Mouse (Mus musculus) hindbrain, embryonic 16.5 days (tissue): ENCODE results near the gene Col6a2. TPM values are rescaled to one million over a fixed set of nuclear protein-coding genes. Genes with fewer than 3 reads are reported as not detected.
A peak's percentile ranks its signal among the peaks of the same experiment; 100 is the strongest.

Experiments used
- ATAC-seq: fragments of 200-750 bp; cut with Nextera tagmentation; 2 replicates; pipeline ENCODE4 v1.8.0; 2017; ENCODE audit warnings: moderate TSS enrichment, moderate library complexity
- H3K27ac ChIP-seq: fragments of 300-500 bp; sonication (generic); 2 replicates; pipeline ENCODE4 v1.5.1; 2014; ENCODE audit warnings: low read depth, mild to moderate bottlenecking, control low read depth, low read length, moderate library complexity
- H3K27me3 ChIP-seq: fragments of 300-500 bp; sonication (generic); replicated peaks from 2 replicates; pipeline ENCODE4 v1.6.1; 2014; ENCODE audit warnings: low read length; ENCODE audit not compliant: control insufficient read depth, insufficient read depth
- H3K36me3 ChIP-seq: fragments of 300-500 bp; sonication (generic); 2 replicates; pipeline ENCODE4 v1.6.1; 2014; ENCODE audit warnings: mild to moderate bottlenecking, low read length, moderate library complexity, mixed read lengths; ENCODE audit not compliant: control insufficient read depth, insufficient read depth
- H3K4me1 ChIP-seq: fragments of 300-500 bp; sonication (generic); 2 replicates; pipeline ENCODE4 v1.6.1; 2014; ENCODE audit warnings: low read depth, low read length; ENCODE audit not compliant: control insufficient read depth, insufficient read depth
- H3K4me2 ChIP-seq: fragments of 300-500 bp; sonication (generic); 2 replicates; pipeline ENCODE4 v1.6.1; 2014; ENCODE audit warnings: mild to moderate bottlenecking, low read length, control low read depth, moderate library complexity
- H3K4me3 ChIP-seq: fragments of 300-500 bp; sonication (generic); 2 replicates; pipeline ENCODE4 v1.5.1; 2014; ENCODE audit warnings: mild to moderate bottlenecking, low read length, control low read depth, moderate library complexity
- H3K9ac ChIP-seq: fragments of 300-500 bp; sonication (generic); 2 replicates; pipeline ENCODE4 v1.6.1; 2014; ENCODE audit warnings: low read depth, mild to moderate bottlenecking, control low read depth, low read length, moderate library complexity
- H3K9me3 ChIP-seq: fragments of 300-500 bp; sonication (generic); 2 replicates; pipeline ENCODE4 v1.6.1; 2014; ENCODE audit warnings: mild to moderate bottlenecking, low read length, moderate library complexity; ENCODE audit not compliant: control insufficient read depth
- WGBS: fragments of 180-500 bp; shearing (Covaris S2); extraction: QIAGEN DNeasy Blood & Tissue Kit; methylation state at CpG from one replicate; pipeline ENCODE4 v1.1.7; 2014; 5-methylcytosine and 5-hydroxymethylcytosine counted together
- polyA plus RNA-seq: library from polyadenylated mRNA; unstranded; fragments of >200 nt; fragmentation: Nextera tagmentation; extraction: Ambion mirVana; gene quantifications from 2 replicates; pipeline ENCODE4 v1.2.1, GENCODE M21; 2015

Col6a2 gene
- polyA plus RNA-seq, 1 experiment from 2014 or later = 20.0 TPM

DNA sequence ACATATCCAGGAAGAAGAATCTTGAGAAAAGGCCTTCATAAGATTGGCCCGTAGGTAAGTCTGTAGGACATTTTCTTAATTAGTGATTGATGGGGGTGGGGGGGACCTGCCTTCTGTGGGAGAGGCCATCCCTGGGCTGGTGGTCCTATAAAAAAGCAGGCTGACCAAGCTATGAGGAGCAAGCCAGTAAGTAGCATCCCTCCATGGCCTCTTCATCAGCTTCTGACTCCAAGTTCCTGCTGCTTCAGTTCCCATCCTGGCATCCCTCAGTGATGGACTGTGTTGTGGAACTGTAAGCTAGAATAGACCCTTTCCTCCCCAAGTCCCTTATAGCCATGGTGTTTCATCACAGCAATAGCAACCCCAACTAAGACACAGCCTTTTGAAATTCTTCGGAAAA, 16.5 kb upstream of the Col6a2 start:
- no peak overlapping the region for H3K4me3 ChIP-seq
- H3K4me1 ChIP-seq = no peaks in the 10 kb centered on the region
- H3K27me3 ChIP-seq = no peaks in the 10 kb centered on the region
- H3K4me2 ChIP-seq = no peak overlapping the region
- no peaks in the 10 kb centered on the region for H3K36me3 ChIP-seq
- ATAC-seq = no peak
- no peak overlapping the region for H3K27ac ChIP-seq
- H3K9me3 ChIP-seq = no peaks in the 10 kb centered on the region
- H3K9ac ChIP-seq = no peak overlapping the region
- 94% methylated on average over 2 of the region's 2 CpGs for whole genome bisulfite sequencing

GRCm38 (mm10) chr10:76636601-76637000, 13.2 kb upstream of the Col6a2 start:
- H3K9me3 ChIP-seq = no peaks in the 10 kb centered on the region
- WGBS = 84% methylated on average over 4 of the region's 4 CpGs
- no peak for ATAC-seq
- no peak overlapping the region for H3K27ac ChIP-seq
- H3K9ac ChIP-seq = no peak overlapping the region
- no peaks in the 10 kb centered on the region for H3K27me3 ChIP-seq
- no peak overlapping the region for H3K4me2 ChIP-seq
- no peaks in the 10 kb centered on the region for H3K4me1 ChIP-seq
- H3K4me3 ChIP-seq = no peak overlapping the region
- no peaks in the 10 kb centered on the region for H3K36me3 ChIP-seq

DNA sequence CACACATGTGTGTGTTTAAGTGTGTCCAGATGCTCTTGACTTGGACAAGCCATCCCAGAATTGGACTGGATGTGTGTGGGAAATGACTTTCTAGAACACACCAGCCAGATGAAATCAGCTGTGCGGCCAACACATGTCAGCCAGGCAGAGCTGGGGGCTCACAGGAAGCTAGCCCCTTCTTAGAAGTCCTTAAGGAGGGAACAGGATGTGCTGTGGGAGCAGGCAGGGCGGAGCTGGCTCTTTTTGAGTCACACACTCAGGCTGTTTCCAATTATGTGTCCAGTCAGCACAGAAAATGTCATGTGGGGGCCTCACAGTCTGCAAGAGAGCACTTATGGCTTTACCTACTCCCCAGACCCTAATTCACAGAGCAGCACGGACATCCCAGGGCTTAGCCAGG, 12.6 kb upstream of the Col6a2 start:
- Histone ChIP-seq H3K9me3 (no peaks in the 10 kb centered on the region), H3K27me3 (no peaks in the 10 kb centered on the region), H3K4me1 (no peaks in the 10 kb centered on the region), H3K4me2 (no peak overlapping the region), H3K4me3 (no peak overlapping the region), H3K9ac (no peak overlapping the region), H3K27ac (no peak overlapping the region), H3K36me3 (no peaks in the 10 kb centered on the region)
- 67% methylated on average over 3 of the region's 3 CpGs for WGBS
- ATAC-seq = no peak

DNA sequence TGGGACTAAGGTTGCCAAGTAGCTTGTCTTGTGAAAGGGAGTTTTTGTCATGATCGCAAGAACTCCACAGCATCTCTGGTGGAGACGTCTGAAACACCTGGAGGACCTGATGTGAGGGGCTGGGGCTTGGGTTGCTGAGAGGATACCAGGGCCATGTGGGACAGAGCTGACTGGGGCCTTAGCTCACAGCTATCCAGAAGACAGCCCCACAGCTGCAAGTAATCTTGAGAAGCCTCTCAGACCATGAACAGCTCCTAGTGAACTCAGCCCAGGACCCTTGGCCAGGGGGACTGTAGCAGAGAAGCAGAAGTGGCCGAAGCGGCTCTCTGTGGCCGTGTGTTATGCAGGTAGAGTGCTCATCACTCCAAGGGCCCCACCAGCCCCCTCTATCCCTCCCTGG, 11.2 kb upstream of the Col6a2 start:
- no peak overlapping the region for H3K4me2 ChIP-seq
- WGBS = 70% methylated on average over 5 of the region's 5 CpGs
- no peak for ATAC-seq
- H3K36me3 ChIP-seq = no peaks in the 10 kb centered on the region
- H3K27me3 ChIP-seq = no peaks in the 10 kb centered on the region
- no peaks in the 10 kb centered on the region for H3K9me3 ChIP-seq
- no peak overlapping the region for H3K4me3 ChIP-seq
- H3K9ac ChIP-seq = no peak overlapping the region
- no peaks in the 10 kb centered on the region for H3K4me1 ChIP-seq
- no peak overlapping the region for H3K27ac ChIP-seq

DNA sequence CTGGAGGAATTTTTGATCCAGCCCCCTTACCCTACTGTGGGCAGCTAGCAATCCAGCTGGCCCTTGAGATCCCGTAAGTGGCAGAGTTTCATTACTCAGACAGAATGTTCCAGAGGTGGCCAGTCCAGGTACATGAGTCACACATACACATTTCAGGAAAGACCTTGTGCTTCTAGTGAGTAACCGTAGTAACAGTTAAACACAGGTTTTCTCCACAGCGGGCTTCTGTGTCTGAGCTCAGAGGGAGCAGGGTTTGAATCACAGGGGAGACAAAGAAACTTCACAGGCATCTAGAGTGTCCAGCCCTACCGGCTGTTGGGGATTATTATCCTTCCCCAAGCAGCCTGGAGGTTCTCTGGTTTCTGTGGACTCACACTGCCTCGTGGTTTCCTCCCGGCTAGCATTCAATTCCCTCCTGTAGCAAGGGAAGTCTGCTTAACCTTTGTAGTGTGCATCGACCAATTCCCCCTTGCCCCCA, 10.7 kb upstream of the Col6a2 start:
- H3K4me2 ChIP-seq = no peak overlapping the region
- H3K9ac ChIP-seq = no peak overlapping the region
- H3K27ac ChIP-seq = no peak overlapping the region
- ATAC-seq = no peak
- H3K4me3 ChIP-seq = no peak overlapping the region
- H3K9me3 ChIP-seq = no peaks in the 10 kb centered on the region
- H3K36me3 ChIP-seq = no peaks in the 10 kb centered on the region
- H3K4me1 ChIP-seq = no peaks in the 10 kb centered on the region
- H3K27me3 ChIP-seq = no peaks in the 10 kb centered on the region
- WGBS = 55% methylated on average over 7 of the region's 7 CpGs

GRCm38 (mm10) chr10:76632630-76633029, 9.2 kb upstream of the Col6a2 start:
- Histone ChIP-seq H3K4me2 (no peak overlapping the region), H3K9me3 (no peaks in the 10 kb centered on the region), H3K36me3 (no peaks in the 10 kb centered on the region), H3K4me3 (no peak overlapping the region), H3K27ac (no peak overlapping the region), H3K4me1 (no peaks in the 10 kb centered on the region), H3K27me3 (no peaks in the 10 kb centered on the region), H3K9ac (no peak overlapping the region)
- WGBS = 86% methylated on average over 8 of the region's 8 CpGs
- ATAC-seq = no peak

GRCm38 (mm10) chr10:76630657-76631056, 7.2 kb upstream of the Col6a2 start:
- H3K4me1 ChIP-seq = no peaks in the 10 kb centered on the region
- ATAC-seq = no peak
- H3K4me2 ChIP-seq = no peak overlapping the region
- H3K27ac ChIP-seq = no peak overlapping the region
- H3K36me3 ChIP-seq = no peaks in the 10 kb centered on the region
- WGBS = 95% methylated on average over 1 of the region's 1 CpGs
- no peak overlapping the region for H3K9ac ChIP-seq
- no peaks in the 10 kb centered on the region for H3K27me3 ChIP-seq
- no peak overlapping the region for H3K4me3 ChIP-seq
- no peaks in the 10 kb centered on the region for H3K9me3 ChIP-seq

- no peak overlapping the region for H3K4me2 ChIP-seq
- H3K9ac ChIP-seq = no peak overlapping the region
- no peaks in the 10 kb centered on the region for H3K36me3 ChIP-seq
- H3K4me1 ChIP-seq = no peaks in the 10 kb centered on the region
- 89% methylated on average over 5 of the region's 5 CpGs for WGBS
- H3K27ac ChIP-seq = no peak overlapping the region
- H3K4me3 ChIP-seq = no peak overlapping the region
- ATAC-seq = no peak
- H3K9me3 ChIP-seq = no peaks in the 10 kb centered on the region
- no peaks in the 10 kb centered on the region for H3K27me3 ChIP-seq
Measured at GRCm38 (mm10) chr10:76627714-76628113, 4.3 kb upstream of the Col6a2 start.

DNA sequence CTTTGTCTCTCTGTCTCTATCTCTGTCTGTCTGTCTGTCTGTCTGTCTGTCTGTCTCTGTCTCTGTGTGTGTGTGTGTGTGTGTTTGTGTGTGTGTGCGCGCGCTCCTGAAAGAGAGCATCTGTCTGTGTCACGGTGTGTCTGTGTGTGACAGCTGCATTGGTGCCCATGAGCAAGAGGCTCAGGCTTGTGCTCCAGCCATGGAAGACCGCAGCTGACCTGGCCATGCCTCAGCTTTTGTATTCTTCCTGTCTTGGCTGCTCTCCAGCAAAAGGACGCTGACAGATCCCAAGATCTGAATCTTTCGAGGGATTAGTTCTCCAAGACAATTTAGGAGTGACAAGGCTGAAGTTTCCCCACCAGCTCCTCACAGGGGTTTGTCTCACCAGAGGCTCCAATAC, 1.5 kb upstream of the Col6a2 start:
- Histone ChIP-seq H3K27me3 (no peaks in the 10 kb centered on the region), H3K36me3 (no peaks in the 10 kb centered on the region), H3K27ac (no peak overlapping the region), H3K4me2 (no peak overlapping the region), H3K4me3 (no peak overlapping the region), H3K4me1 (no peaks in the 10 kb centered on the region), H3K9ac (no peak overlapping the region), H3K9me3 (no peaks in the 10 kb centered on the region)
- WGBS = 60% methylated on average over 7 of the region's 7 CpGs
- ATAC-seq = no peak

- Histone ChIP-seq H3K9ac (peak overlapping the region; percentile 39; the same call in 1 of the 2 replicates), H3K27ac (no peak overlapping the region), H3K36me3 (no peaks in the 10 kb centered on the region), H3K27me3 (no peaks in the 10 kb centered on the region), H3K4me3 (peak overlapping the region; percentile 32; the same call in 1 of the 2 replicates), H3K4me1 (no peaks in the 10 kb centered on the region), H3K4me2 (peak overlapping the region; percentile 56), H3K9me3 (no peaks in the 10 kb centered on the region)
- WGBS = 23% methylated on average over 7 of the region's 7 CpGs
- ATAC-seq = no peak
Measured at GRCm38 (mm10) chr10:76623734-76624133, 304 bp upstream of the Col6a2 start.
